22 mouse cellular contexts compared by ENCODE assay signal in the genomic region with DNA sequence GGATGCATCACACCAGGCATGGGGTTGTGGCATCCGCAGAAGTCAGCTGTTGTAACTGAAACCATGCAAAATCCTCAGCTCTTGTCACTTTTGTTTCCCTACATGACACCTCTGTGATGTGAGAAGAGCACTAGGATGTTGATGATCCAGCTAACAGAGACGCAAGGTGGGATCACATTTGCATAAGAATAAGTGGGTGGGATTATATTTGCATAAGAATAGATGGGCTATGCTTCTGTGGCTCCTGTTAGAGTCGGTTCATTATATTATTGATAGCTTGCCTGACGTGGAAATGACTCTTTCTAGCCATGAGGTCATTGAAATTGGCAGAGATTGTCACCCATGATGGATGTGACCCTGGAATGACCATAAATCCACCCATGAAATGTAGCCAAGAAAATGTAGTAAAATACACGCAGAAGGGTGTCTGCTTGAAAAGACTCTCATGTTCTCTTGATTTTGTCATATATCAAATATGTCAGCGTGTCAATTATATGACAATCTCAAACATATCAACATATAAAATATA.
A peak's percentile ranks its signal among the peaks of the same experiment; 100 is the strongest.
DNase-seq lines count a peak whose midpoint lies in the region; ATAC-seq lines count a peak whose summit lies in the region.
"Had no signal": no experiment of that assay in that cellular context is flagged by ENCODE, and none has a peak within 500 bp of the region (broad histone marks: within the 10 kb centered on the region; RNA-seq: fewer than 3 reads in every experiment).

No protein-coding gene starts in this region.

- H3K36me3 ChIP-seq in forebrain, embryonic 15.5 days = no peaks in the 10 kb centered on the region
- H3K36me3 ChIP-seq in forebrain, embryonic 12.5 days (replicated peaks) = no peaks in the 10 kb centered on the region
- H3K36me3 ChIP-seq in neural tube, embryonic 11.5 days (ENCODE audit: control insufficient read depth, insufficient read depth, low read length) = no peaks in the 10 kb centered on the region
- H3K36me3 ChIP-seq: heart, embryonic 10.5 days; midbrain, embryonic 12.5 days had no signal

- H3K4me3 ChIP-seq in forebrain, embryonic 15.5 days = no peak overlapping the region
- no peak overlapping the region for H3K4me3 ChIP-seq in forebrain, embryonic 12.5 days (replicated peaks)
- no peak overlapping the region for H3K4me3 ChIP-seq in neural tube, embryonic 11.5 days (ENCODE audit: low read depth, low read length)
- H3K4me3 ChIP-seq: heart, embryonic 10.5 days; midbrain, embryonic 12.5 days had no signal

- peak overlapping the region; percentile 22; the same call in 1 of the 2 replicates for H3K27ac ChIP-seq in forebrain, embryonic 15.5 days (replicated peaks)
- no peak overlapping the region for H3K27ac ChIP-seq in forebrain, embryonic 12.5 days
- H3K27ac ChIP-seq in neural tube, embryonic 11.5 days (ENCODE audit: low read depth, low read length) = no peak overlapping the region
- H3K27ac ChIP-seq: heart, embryonic 10.5 days; midbrain, embryonic 12.5 days had no signal

- no peak overlapping the region for H3K4me2 ChIP-seq in forebrain, embryonic 15.5 days (replicated peaks)
- no peak overlapping the region for H3K4me2 ChIP-seq in forebrain, embryonic 12.5 days
- no peak overlapping the region for H3K4me2 ChIP-seq in neural tube, embryonic 11.5 days (ENCODE audit: low read depth)
- H3K4me2 ChIP-seq: liver, embryonic 11.5 days; midbrain, embryonic 12.5 days had no signal

- H3K9me3 ChIP-seq in forebrain, embryonic 15.5 days = 0 out of 2 replicates have a peak, but pooled peaks cover 3% of the 10 kb centered on the region
- no peaks in the 10 kb centered on the region; the same call in 1 of the 2 replicates for H3K9me3 ChIP-seq in forebrain, embryonic 12.5 days
- H3K9me3 ChIP-seq in neural tube, embryonic 11.5 days (ENCODE audit: control insufficient read depth, low read length) = no peaks in the 10 kb centered on the region
- H3K9me3 ChIP-seq: heart, embryonic 10.5 days had no signal

- no peak for ATAC-seq in forebrain, embryonic 15.5 days (replicated peaks)
- no peak for ATAC-seq in forebrain, embryonic 12.5 days (ENCODE audit: low FRiP score)
- peak; percentile 25; the same call in 1 of the 2 replicates for ATAC-seq in neural tube, embryonic 11.5 days (ENCODE audit: insufficient read depth, low FRiP score, low TSS enrichment)
- ATAC-seq: activated CD4-positive, CD25-positive, alpha-beta regulatory T cell, adult 4 months; liver, postnatal 0 days; lung, postnatal 0 days had no signal

- no peak overlapping the region for H3K9ac ChIP-seq in forebrain, embryonic 15.5 days (replicated peaks)
- no peak overlapping the region for H3K9ac ChIP-seq in forebrain, embryonic 12.5 days
- H3K9ac ChIP-seq in neural tube, embryonic 11.5 days (ENCODE audit: low read length) = no peak overlapping the region
- H3K9ac ChIP-seq: liver, postnatal 0 days; midbrain, embryonic 12.5 days had no signal

- no peaks in the 10 kb centered on the region for H3K27me3 ChIP-seq in forebrain, embryonic 15.5 days
- H3K27me3 ChIP-seq in forebrain, embryonic 12.5 days = no peaks in the 10 kb centered on the region
- H3K27me3 ChIP-seq in neural tube, embryonic 11.5 days (ENCODE audit: control insufficient read depth, insufficient read depth, low read length) = no peaks in the 10 kb centered on the region
- H3K27me3 ChIP-seq: midbrain, embryonic 12.5 days had no signal

- H3K4me1 ChIP-seq in forebrain, embryonic 15.5 days = no peaks in the 10 kb centered on the region
- H3K4me1 ChIP-seq in forebrain, embryonic 12.5 days = peaks cover 6% of the 10 kb centered on the region; the same call in 1 of the 2 replicates
- no peaks in the 10 kb centered on the region for H3K4me1 ChIP-seq in neural tube, embryonic 11.5 days (ENCODE audit: control insufficient read depth, insufficient read depth, low read length)
- H3K4me1 ChIP-seq: heart, embryonic 10.5 days had no signal

- DNase-seq in neural tube, embryonic 11.5 days (ENCODE audit: low spot score) = no peak
- no peak for DNase-seq in neural tube, embryonic 10.5 days (ENCODE audit: extremely low spot score, low spot score)
- DNase-seq in WW6 (ENCODE audit: low read depth, low spot score) = peak; percentile 52
- DNase-seq in mesoderm, embryonic 11.5 days (ENCODE audit: low read depth, low spot score) = peak; percentile 23
- DNase-seq in frontal cortex, postnatal 36 days (ENCODE audit: low spot score in 2 of 2) = no peak
- DNase-seq: cerebellum, adult 2 months; cerebellum, postnatal 25 days; embryo, embryonic 11 days; gastrocnemius, postnatal 10 days; heart, postnatal 4 days; kidney, adult 2 months; kidney, postnatal 10 days; liver, postnatal 0 days; retina, postnatal 1 day; right cerebral cortex, postnatal 25 days had no signal

- 32% methylated on average over 6 of the region's 6 CpGs for WGBS in forebrain, embryonic 15.5 days
- WGBS in forebrain, embryonic 12.5 days = 43% methylated on average over 6 of the region's 6 CpGs
- WGBS in neural tube, embryonic 11.5 days = 41% methylated on average over 6 of the region's 6 CpGs

Comparison
In these comparisons a context has a peak if more than half of its experiments do, and no peak if none do; other contexts are left out.
1. DNase-seq: peak in WW6 (single experiment) and mesoderm, embryonic 11.5 days (single experiment); none in neural tube, embryonic 11.5 days (single experiment), neural tube, embryonic 10.5 days (single experiment) and frontal cortex, postnatal 36 days (0 of 2).